Mouse (Mus musculus): ENCODE results near the gene Gm1043. TPM values are rescaled to one million over a fixed set of nuclear protein-coding genes. Genes with fewer than 3 reads are reported as not detected.

The Gm1043 gene
- polyA plus RNA-seq, 1 experiment: not detected

DNA sequence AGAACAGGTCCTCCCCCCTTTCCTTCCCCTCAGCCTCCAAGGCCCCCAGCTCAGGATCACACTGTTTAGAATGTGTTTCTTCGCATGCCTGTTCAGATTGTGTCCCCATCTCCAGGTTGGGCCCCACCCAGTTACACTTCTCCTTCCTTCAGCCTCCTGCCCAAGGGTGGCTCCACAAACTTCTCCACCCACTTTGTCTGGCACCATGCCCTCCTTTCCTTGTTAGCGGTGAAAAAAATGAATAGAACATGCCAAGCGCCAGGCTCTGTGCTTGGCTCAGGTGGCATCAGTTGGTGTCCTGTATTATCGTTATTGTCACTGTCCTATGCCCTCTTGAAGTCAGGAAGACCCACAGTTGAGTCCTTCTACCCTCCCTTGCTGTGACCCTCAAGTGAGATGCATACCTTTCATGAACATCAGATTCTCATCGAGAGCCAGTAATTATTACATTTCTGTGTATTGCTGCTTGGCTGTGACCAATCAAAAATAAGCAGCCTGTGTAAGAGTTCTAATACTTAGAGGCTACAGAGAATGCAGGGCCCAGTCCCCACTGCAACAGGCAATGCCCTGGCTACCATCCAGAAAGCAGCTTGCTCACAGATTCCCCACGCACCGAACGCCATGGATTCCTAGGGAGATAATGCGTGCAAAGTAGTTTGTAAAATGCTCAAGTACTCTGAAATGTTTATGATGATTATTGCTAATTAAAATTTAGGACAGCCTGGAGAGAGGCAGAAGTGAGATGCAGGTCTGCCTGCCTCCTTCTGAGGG lies 128.0 kb downstream of the Gm1043 start:
- H3K27ac ChIP-seq (ENCODE audit: insufficient read depth, low read depth, low read length): no peak overlapping the region
- TF ChIP-seq POLR2A (IDR thresholded peaks at IDR 0.05; ENCODE audit: borderline replicate concordance, low read depth, low read length): no peak
- TF ChIP-seq CTCF (IDR thresholded peaks at IDR 0.05; ENCODE audit: low read depth, low read length): no peak

DNA sequence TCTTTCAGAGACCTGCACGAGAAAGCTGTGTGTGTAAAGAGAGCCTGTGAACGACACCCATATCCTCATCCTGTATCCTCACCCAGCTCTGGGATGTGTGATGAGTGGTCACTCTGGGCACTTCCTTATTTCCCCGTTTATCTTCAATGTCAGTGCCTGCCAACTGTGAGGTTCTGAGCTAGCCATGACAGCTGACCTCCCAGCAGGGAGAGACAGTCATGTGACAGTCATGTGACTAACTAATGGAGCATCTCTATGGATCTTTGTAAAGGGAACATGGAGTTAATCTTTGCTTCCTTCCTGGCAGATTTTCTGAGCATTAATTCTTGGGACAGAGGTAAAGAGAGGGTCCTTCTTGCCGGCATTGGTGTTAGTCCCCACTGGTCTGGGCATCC lies 128.5 kb downstream of the Gm1043 start:
- Histone ChIP-seq H3K4me1 (ENCODE audit: control insufficient read depth, insufficient read depth, low read length) (no peaks in the 10 kb centered on the region), H3K27ac (ENCODE audit: insufficient read depth, low read depth, low read length) (no peak overlapping the region), H3K4me3 (ENCODE audit: insufficient read depth, low read length) (no peak overlapping the region)
- TF ChIP-seq POLR2A (IDR thresholded peaks at IDR 0.05; ENCODE audit: borderline replicate concordance, low read depth, low read length) (no peak), CTCF (IDR thresholded peaks at IDR 0.05; ENCODE audit: low read depth, low read length) (no peak)

More for the DNA sequence above, 128.0 kb downstream of the Gm1043 start:
- H3K4me1 ChIP-seq (ENCODE audit: control insufficient read depth, insufficient read depth, low read length): no peaks in the 10 kb centered on the region
- no peak overlapping the region for H3K4me3 ChIP-seq (ENCODE audit: insufficient read depth, low read length)

DNA sequence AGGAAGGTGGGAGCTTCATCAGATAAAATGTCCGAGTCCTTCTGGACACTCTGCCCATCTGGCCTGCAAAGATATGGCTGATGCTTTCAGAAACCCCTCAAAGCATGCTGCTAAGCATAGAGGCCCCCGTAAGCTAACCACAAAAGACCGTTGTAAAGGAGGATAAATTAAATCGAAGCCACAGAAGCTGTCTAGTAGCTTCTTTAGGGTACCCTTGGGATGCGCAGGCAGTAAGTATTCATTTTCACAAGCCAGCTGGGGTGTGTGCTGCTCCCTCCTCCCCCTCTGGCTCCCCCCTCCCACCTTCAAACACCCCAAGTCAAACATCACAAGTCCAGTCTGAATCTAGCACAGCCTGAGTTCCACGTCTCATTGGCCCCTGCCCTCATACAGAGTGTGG lies 129.4 kb downstream of the Gm1043 start:
- TF ChIP-seq CTCF (IDR thresholded peaks at IDR 0.05; ENCODE audit: low read depth, low read length) (no peak), POLR2A (IDR thresholded peaks at IDR 0.05; ENCODE audit: borderline replicate concordance, low read depth, low read length) (no peak)
- no peak overlapping the region for H3K4me3 ChIP-seq (ENCODE audit: insufficient read depth, low read length)
- H3K27ac ChIP-seq (ENCODE audit: insufficient read depth, low read depth, low read length): no peak overlapping the region
- no peaks in the 10 kb centered on the region for H3K4me1 ChIP-seq (ENCODE audit: control insufficient read depth, insufficient read depth, low read length)

DNA sequence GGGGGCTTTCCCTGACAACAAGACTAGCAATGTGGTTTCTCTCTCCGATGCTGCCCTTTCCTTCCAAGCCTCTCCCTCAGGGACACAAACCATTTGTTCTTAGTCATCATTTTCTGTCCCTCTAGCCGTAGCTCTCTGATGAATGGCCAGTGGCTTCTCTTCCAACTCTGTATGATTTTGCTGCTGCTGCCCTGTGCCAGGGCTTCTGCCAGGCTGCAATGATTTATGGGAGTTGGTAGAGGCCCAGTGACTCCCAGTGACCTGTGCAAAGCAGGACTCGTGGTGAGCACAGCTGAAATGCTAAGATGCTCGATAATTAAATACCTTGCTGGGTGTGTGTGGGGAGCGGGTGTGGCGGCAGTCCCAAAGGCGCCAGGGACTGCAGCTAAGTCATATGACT lies 130.1 kb downstream of the Gm1043 start:
- no peak for TF ChIP-seq POLR2A (IDR thresholded peaks at IDR 0.05; ENCODE audit: borderline replicate concordance, low read depth, low read length)
- no peak for TF ChIP-seq CTCF (IDR thresholded peaks at IDR 0.05; ENCODE audit: low read depth, low read length)
- Histone ChIP-seq H3K4me1 (ENCODE audit: control insufficient read depth, insufficient read depth, low read length) (no peaks in the 10 kb centered on the region), H3K4me3 (ENCODE audit: insufficient read depth, low read length) (no peak overlapping the region), H3K27ac (ENCODE audit: insufficient read depth, low read depth, low read length) (no peak overlapping the region)

DNA sequence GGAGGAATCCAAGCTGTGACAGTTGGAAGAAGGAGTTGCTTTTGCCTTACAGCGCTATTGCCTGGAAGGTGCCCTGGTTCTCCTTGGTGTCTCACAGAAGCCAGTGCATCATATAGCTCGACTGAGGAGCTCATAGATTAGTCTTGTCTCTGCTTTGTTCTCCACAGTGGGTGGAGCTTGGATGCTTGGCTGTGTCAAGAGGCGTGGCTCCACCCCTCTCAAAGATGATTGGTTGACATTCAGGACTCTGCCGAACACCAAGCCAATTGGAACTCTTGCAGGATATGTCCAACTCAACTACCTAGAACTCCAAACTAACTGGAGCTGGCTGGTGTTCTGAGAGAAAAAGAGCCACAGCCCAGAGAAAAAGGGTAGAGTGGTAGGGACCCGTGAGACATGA lies 134.4 kb downstream of the Gm1043 start:
- Histone ChIP-seq H3K4me1 (ENCODE audit: control insufficient read depth, insufficient read depth, low read length) (no peaks in the 10 kb centered on the region), H3K27ac (ENCODE audit: insufficient read depth, low read depth, low read length) (no peak overlapping the region), H3K4me3 (ENCODE audit: insufficient read depth, low read length) (no peak overlapping the region)
- TF ChIP-seq POLR2A (IDR thresholded peaks at IDR 0.05; ENCODE audit: borderline replicate concordance, low read depth, low read length): no peak
- TF ChIP-seq CTCF (IDR thresholded peaks at IDR 0.05; ENCODE audit: low read depth, low read length): no peak

DNA sequence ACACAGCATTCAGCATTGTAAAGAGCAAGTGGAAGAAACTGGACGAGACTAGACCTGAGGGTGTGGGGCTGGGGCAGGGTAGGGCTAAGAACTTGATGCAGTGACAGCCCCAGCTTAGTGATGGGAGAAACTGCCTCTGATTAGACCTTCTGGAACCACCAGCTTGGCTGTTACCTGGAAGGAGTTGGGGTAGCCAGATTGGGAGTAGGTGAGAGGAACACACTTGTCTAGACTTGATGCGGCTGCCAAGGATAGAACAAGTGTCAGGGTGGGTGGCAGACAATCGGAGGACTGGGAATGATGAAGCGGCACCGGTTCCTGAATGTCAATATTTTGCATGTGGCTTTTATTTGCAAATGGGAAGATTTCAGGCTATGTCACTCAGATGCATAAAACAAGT lies 135.4 kb downstream of the Gm1043 start:
- Histone ChIP-seq H3K4me1 (ENCODE audit: control insufficient read depth, insufficient read depth, low read length) (no peaks in the 10 kb centered on the region), H3K4me3 (ENCODE audit: insufficient read depth, low read length) (no peak overlapping the region), H3K27ac (ENCODE audit: insufficient read depth, low read depth, low read length) (no peak overlapping the region)
- TF ChIP-seq POLR2A (IDR thresholded peaks at IDR 0.05; ENCODE audit: borderline replicate concordance, low read depth, low read length) (no peak), CTCF (IDR thresholded peaks at IDR 0.05; ENCODE audit: low read depth, low read length) (no peak)

DNA sequence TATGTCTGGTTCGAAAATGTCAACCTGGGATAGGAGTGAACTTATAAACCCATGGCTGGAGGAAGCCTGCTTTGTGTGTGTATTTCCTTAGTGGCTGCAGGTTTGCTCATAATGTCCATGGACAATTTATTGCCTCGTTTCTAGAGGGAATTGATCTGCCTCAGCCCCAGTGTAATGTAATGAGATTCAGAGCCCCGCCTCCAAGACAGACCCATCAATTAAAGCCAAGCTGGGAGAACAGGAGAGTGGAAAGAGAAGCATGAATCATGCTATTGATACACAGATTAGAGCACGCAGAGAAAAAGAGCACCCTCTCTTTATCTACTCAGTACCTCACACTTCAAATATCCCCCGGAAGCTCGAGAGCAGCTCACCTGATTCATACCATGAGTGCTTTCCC lies 136.4 kb downstream of the Gm1043 start:
- Histone ChIP-seq H3K4me1 (ENCODE audit: control insufficient read depth, insufficient read depth, low read length) (no peaks in the 10 kb centered on the region), H3K4me3 (ENCODE audit: insufficient read depth, low read length) (no peak overlapping the region), H3K27ac (ENCODE audit: insufficient read depth, low read depth, low read length) (no peak overlapping the region)
- TF ChIP-seq CTCF (IDR thresholded peaks at IDR 0.05; ENCODE audit: low read depth, low read length): no peak
- no peak for TF ChIP-seq POLR2A (IDR thresholded peaks at IDR 0.05; ENCODE audit: borderline replicate concordance, low read depth, low read length)

DNA sequence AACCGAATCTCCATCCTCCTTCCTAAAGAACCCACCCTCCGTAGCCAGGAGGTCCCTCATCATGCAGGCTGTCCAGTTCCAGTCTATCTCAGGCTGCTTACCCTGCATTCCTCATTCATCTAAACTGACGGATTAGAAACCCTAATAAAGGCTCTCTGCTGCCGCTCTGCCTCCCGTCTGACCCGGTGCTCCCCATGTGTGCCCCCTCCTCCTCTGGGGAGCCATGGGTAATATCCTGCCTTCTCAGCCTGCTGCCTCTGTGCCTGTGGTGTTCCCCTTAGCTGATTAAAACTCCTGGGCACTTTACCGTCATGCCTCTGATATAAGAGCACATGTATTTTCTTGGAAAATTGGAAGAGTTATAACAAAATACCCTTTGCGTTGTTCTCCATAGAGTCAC lies 137.1 kb downstream of the Gm1043 start:
- Histone ChIP-seq H3K27ac (ENCODE audit: insufficient read depth, low read depth, low read length) (no peak overlapping the region), H3K4me3 (ENCODE audit: insufficient read depth, low read length) (no peak overlapping the region), H3K4me1 (ENCODE audit: control insufficient read depth, insufficient read depth, low read length) (no peaks in the 10 kb centered on the region)
- TF ChIP-seq CTCF (IDR thresholded peaks at IDR 0.05; ENCODE audit: low read depth, low read length) (no peak), POLR2A (IDR thresholded peaks at IDR 0.05; ENCODE audit: borderline replicate concordance, low read depth, low read length) (no peak)

DNA sequence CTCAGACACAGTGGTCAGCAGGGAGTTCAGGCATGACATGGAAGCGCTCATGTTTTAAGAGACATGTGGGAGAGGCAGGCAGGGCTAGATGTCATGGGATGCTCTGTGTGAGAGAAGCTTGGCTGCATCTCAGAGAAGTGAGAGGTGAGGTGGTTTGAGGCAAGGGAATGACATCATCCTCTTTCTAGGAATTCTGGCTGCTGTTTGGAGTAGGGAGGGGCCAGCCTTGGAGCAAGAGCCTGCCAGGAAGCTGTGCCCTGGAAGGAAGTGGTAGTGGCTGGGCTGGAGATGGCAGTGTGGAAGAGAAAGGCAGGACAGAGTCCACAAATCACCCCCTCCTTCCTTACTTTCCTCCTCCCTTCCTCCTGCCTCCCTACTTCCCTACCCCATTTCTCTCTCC lies 140.5 kb downstream of the Gm1043 start:
- TF ChIP-seq POLR2A (IDR thresholded peaks at IDR 0.05; ENCODE audit: borderline replicate concordance, low read depth, low read length) (no peak), CTCF (IDR thresholded peaks at IDR 0.05; ENCODE audit: low read depth, low read length) (no peak)
- Histone ChIP-seq H3K4me1 (ENCODE audit: control insufficient read depth, insufficient read depth, low read length) (no peaks in the 10 kb centered on the region), H3K27ac (ENCODE audit: insufficient read depth, low read depth, low read length) (no peak overlapping the region), H3K4me3 (ENCODE audit: insufficient read depth, low read length) (no peak overlapping the region)

DNA sequence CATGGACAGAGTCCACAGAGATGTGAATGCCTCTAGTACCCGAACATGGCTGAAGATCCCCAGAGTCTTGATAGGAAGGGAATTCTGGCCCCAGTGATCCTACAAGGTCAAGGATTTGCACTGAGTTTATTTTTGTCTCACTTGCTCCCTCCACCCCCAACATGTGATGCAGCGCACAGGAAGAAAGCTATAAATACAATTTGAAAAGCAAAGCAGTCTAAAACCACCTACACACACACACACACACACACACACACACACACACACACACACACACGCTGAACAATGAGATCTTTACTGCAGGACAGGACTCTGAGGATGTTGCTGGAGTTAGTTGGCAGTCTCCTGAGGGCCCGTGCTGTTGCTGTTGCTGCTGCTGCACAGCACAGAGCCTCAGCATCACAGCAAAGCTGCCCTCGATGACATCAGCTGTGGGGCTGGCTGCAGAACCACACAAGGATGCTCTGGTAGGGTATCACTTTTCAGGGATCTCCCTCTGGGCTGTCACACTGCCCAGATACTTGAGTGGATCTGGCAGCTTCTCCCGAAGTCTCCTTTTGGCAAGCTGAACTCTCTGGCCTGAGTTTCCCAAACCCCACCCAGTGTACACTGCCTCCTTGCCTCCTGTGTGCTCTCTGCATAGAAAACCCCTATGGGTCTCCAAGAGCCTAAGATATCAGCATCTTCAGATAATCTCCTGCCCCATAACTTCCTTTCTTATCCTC lies 142.9 kb downstream of the Gm1043 start:
- Histone ChIP-seq H3K27ac (ENCODE audit: insufficient read depth, low read depth, low read length) (no peak overlapping the region), H3K4me3 (ENCODE audit: insufficient read depth, low read length) (no peak overlapping the region), H3K4me1 (ENCODE audit: control insufficient read depth, insufficient read depth, low read length) (no peaks in the 10 kb centered on the region)
- no peak for TF ChIP-seq CTCF (IDR thresholded peaks at IDR 0.05; ENCODE audit: low read depth, low read length)
- no peak for TF ChIP-seq POLR2A (IDR thresholded peaks at IDR 0.05; ENCODE audit: borderline replicate concordance, low read depth, low read length)
